Mouse (Mus musculus) lung, postnatal 14 days (tissue): ENCODE results near the gene Bicral.
A peak's percentile ranks its signal among the peaks of the same experiment; 100 is the strongest.

Source experiments
- DNase-seq: peaks from one replicate; pipeline ENCODE4 v3.0.0; 2021

The Bicral gene

DNA sequence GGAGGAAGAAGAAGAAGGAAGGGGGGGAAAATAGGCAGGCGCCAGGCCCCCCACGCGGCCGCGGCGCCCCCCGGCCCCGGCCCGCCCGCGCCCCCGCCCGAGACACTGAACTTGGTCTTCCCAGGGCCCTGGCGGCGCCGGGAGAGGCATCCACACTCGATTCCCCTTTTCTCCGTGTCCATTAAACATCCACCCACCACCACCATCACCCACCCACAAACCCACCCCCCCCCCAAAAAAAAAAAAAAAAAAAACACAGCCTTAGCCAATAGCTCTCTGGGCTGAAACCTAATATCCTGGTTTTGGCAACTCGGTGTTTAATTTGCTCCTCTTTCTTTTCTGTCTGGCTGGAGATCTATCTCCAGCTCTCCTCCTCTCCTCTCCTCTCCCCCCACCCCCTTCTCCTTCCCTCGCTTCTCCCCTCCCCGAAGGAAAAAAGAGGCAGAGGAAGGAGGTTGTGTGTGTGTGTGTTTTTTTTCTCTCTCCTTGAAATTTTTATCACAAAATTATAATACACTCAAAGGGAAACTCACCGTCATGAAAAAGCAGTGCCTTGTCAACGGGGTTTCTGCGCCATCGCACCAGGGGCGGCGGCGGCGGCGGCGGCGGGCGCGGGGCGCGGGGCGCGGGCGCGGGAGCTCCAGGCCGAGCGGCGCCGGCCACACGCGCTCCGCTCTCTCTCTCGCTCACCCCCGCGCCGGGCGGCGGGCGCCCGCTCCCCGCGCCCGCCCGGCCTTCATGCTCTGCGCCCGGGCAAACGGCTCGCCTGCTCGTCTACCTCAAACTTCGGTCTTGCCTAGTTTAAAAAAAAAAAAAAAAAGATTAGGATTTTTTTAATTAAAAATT is at the start of gene Bicral:
Gene Bicral, minus strand, starts transcription at position 580 of the 846 bp plus-strand sequence.
- DNase-seq, result peak; percentile 77

DNA sequence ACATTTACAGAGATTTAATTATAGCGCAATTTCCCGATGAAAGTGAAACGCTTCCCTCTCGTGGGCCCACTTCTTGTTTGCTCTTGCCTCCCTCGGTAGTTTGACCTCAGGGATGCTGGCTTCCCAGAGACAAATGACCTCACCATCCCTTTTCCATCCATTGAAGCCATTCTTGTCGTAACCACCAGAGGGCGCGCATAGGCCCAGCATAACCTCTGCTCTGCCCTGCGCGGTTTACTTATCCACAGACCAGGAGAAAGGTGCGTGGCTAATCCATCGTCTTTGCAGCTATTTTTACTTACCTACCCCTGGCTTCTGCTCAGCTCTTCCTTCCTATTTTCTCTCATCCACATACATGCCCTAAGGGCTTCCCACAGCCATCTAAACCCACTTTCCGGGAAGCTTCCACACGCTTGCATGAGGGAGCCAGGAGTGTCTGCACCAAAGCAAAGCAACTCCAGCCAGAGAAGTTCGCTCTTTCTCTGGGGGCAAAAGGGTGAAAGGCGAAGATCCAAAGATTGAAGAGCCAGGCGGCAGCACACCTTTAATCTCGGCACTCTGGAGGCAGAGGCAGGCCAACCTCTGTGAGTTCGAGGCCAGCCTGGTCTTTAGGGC is 45.7 kb upstream of the Bicral start:
- peak; percentile 84 for DNase-seq

DNA sequence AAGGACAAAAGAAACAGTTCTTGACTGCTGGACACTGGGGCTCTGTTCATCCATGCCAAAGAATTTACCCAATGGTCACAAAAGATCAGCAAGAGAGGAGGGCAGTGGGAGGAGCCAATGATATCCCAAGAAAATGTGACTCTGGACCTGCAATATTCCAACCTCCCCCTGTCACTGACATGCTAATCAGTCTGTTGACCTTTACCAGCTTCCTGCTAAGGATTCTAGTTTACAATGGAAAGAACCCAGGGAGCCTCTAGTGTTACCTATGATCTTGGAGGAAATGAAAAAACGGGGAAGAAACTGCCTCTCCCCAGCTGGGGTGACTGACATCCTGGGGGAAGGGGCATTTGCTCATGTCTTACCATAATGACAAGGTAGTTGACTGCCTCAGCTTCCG is 42.7 kb upstream of the Bicral start:
- DNase-seq, result no peak

- peak; percentile 40 for DNase-seq
Observed at GRCm38 (mm10) chr17:46897221-46897950, 39.1 kb upstream of the Bicral start.

DNA sequence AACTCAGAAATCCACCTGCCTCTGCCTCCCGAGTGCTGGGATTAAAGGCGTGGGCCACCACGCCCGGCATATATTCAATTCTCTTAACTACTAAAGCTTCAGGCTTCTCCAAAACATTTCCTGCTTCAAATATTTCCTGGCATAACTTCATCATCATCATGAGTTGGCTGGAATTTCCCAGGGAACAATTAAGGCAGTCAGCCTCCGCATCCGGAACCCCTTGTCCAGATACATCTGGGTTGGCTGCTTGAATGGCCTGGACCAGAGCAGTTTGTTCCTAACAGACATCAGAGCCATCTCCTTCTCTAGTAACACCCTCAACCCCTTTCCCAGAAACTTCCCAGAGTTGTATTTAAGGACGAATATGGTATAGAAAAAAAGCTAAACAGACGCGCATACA is 37.1 kb upstream of the Bicral start:
- peak; percentile 22 for DNase-seq

DNA sequence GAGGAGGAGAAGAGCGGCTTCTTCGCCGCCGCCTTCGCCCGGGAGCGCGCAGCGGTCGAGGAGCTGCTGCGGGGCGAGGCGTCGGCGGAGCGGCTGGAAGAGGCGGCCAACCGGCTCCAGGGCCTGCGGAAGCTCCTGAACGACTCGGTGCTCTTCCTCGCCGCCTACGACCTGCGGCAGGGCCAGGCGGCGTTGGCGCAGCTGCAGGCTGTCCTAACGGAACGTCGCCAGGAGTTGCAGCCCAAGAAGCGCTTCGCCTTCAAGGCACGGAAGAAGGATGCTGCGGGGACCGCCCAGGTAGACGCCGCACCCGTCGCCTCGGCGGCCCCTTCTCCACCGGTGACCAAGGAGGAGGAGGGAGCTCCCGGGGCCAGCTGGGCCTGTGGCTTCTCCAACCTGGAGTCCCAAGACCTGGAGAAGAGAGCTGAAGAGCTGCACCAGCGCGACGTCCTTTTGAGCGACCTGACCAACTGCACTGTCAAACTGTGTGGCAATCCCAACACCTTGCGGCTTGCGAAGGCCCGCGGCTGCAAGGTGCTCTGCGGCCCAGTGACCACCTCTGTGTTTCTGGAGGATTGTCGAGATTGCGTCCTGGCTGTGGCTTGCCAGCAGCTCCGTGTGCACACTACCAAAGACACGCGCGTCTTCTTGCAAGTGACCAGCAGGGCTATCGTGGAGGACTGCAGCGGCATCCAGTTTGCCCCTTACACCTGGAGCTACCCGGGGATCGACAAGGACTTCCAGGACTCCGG is 32.7 kb upstream of the Bicral start:
- peak; percentile 37 for DNase-seq

DNA sequence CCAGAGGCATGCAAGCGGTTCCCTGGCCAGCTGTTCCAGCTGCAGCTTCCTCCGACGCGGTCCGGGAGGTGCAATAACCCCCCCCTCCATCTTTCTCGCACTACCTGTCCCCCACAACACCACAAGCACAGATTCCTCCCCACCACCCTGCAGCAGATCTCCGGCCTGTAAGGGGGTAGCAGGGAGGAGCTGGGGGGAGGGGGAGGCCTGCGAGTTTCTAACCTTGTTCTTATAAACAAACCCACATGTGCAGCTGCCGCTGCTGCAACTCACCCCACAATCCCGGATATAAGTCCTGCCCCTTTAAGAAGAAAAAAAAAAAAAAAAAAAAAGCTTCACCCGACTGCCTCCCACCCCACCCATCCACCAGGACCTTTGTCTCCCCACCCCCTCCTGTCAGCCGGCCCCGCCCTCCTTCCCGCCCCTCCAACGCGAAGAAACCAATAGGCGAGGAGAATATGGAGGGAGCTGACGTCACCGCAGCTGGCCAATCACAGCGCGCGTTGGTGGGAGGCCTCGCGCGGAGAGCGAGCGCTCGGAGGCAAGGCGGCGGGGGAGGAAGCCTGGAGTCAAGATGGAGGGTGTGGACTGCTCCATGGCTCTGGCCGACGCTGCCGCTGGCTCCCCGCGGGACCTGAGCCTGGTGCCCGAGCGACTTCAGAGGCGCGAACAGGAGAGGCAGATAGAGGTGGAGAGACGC is 32.0 kb upstream of the Bicral start, which contains the start of gene Tbcc:
Gene Tbcc, plus strand, starts transcription at position 569 of the 700 bp plus-strand sequence.
- peak; percentile 98 for DNase-seq

DNA sequence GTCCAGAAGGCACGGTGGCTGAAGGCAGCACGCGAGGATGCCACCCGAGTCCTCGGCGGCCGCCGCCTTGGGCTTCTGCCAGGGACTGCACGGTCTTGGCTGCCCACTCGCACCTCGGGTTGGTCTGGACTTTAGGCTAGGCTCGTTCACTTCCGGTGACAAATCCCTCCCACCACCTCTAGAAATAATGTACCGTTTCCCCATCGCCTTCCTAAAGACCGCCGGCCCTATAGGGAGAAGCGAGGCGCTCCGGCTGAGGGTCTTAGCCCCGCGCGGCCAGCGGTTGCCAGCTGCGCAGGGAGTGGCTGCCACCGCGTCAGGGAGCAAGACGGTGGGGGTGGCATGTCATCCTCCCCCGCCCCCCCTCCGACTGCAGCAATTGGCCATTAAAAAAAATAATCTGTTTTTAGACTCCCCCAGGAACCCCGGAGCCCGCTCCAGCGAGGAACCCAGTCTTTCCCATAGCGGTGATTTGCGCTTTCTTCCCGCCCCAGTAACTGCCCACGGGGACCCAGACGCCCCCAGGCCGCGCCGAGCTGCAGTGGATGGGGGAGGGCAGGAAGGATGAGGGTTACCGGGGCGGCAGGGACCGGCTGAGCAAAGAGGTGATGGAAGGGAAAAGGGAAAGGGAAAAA is 31.3 kb upstream of the Bicral start:
- peak; percentile 81 for DNase-seq

DNA sequence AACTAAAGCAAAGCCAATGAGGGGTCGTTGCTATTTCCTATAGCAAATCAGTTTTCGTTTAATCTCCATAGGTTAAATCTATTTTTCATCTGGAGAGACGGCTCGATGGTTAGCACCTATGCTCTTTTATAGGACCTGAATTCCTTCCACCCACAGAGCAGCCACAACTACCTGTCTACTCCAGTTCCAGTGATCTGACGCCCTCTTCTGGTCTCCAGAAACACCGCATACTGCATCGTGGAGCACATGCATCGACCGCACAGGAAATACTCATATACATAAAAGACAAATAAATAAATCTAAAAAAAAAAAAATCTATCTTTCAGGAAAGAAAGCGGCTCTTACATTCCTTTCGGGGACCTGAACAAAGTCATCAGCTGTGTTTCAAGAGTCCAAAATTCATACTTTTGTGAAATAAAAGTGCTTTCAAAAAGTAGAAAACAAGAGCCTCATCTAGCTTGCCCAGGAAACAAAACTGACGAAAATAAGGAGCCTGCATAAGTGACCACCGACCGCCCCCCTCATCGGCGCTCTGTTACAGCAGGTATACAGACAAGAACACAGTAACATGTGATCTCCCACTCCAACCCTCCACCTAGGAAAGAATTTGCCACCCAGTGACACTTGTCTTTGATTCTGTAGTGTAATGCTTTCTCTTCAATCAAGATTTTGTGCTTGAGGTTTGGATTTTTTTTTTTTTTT is 30.4 kb upstream of the Bicral start:
- peak; percentile 61 for DNase-seq

GRCm38 (mm10) chr17:46885910-46886643 is 27.8 kb upstream of the Bicral start:
- peak; percentile 24 for DNase-seq

DNA sequence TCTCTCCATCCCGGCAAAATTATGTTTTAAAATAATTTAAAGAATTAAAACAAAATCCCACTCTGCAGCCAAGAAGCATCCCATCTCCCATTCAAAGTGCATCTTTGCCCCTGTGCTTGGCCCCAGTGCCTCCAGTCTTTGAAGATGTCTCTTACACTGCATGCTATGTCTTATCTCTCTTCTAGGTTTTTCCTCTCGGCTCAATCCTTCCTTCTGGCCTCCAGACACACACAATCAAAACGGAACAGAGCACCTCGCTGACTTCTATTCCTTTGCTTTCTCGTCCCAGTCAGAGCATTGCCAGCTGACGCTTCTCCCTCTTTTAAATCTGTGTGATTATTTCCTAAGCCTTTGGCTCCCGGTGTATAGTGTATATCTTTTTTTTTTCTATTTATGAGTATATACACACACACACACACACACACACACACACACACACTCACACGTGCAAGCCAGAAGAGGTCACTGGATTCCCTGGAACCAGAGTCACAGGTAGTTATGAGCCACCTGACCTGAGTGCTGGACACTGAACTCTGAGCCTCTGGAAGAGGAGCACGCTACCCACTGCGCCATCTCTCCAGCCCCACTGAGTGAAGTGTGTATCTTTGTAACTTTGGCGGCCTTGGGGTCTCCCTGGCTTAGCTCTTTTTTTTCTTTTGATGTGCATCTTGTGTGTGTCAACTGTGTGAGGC is 27.1 kb upstream of the Bicral start:
- no peak for DNase-seq

GRCm38 (mm10) chr17:46884766-46885165 is 26.5 kb upstream of the Bicral start:
- DNase-seq, result no peak

DNA sequence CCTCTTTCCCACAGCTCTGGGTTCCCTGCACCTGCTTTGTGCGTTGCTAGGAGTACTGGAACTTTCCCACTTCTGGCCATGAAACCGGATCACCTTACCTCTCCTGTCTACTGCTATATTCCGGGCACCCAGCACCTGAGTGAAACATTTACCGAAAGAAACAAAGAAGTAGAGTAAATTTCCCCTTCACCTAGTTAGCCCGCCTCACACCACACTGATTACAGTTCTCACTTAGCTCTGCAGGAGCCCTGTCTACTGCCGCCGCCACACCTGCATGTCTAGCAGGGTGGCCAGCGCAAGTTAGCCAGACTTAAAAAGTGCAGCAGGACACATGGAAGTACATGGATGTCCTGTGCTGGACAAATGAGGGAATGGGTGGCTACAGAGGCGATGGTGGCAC is 24.8 kb upstream of the Bicral start:
- no peak for DNase-seq

DNA sequence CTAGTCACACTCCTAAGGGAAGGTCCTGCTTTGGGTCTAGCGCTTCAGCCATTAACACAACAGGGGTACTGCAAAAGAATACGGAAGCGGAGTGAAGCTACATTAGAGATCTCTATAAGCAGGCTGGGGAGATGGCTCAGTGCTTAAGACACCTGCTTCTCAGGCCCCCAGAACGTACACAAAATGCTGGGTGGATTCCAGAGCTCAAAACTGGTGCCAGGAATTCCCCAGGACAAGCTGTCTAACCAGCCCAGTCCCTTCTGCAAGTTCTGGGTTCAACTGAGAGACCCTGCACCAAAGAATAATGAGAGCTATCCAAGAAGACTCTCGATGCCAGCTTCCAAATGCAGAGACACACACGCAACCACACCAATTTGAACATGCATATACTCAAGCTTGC is 23.4 kb upstream of the Bicral start:
- no peak for DNase-seq

GRCm38 (mm10) chr17:46880322-46880721 is 22.0 kb upstream of the Bicral start:
- no peak for DNase-seq

- peak; percentile 67 for DNase-seq
Observed at GRCm38 (mm10) chr17:46879841-46880311, 21.6 kb upstream of the Bicral start.

- DNase-seq, result no peak
Observed at GRCm38 (mm10) chr17:46877061-46877460, 18.8 kb upstream of the Bicral start.

DNA sequence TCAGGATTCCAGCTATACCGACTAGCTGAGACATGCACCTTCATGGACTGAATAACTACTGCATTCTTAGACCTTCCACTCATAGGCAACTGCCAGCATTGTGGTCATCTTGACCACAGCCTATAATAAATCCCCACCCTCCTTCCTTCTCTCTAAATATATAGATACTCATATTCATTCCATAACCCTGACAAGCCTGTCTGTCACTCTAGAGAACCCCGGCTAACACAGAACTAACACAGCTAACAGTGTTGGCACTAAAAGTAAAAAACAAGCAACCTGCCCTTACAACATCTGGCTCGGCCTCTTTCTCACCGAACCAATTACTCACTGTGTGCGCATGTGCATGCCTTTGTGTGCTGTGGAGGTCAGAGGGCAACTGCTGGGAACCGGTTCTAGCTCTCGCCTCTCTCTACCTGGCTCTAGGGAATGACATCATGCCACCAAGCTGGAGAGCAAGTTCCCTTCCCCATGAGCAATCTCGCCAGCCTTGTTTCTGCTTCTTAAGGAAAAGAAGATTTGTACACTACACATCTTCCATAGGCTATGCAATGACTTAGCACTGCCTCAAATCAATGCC is 18.2 kb upstream of the Bicral start:
- DNase-seq, result no peak

- no peak for DNase-seq
Observed at GRCm38 (mm10) chr17:46875626-46876025, 17.3 kb upstream of the Bicral start.
